Comparison of ENCODE assay signal across 8 mouse cellular contexts in the genomic region with DNA sequence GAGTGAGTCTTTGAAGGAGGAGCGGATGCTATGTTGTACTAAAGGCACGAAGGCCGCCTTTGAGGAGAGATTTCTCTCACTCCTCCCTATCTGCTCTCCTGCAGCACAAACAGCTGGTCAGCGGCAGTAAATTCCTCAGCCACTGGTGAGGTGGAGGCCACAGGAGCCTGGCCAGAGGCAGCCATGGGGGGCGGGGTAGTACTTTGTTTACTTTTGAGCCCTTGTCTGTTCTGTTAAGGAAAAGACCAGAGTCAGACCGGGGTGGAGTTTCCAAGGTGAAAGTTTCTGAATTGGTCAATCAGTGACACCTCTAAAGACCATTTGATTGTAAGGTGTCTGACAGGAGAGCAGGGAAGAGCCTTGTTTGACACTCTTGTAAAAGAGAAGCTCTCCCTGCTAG. TPM values are rescaled to one million over a fixed set of nuclear protein-coding genes. Genes with fewer than 3 reads are reported as not detected.
DNase-seq lines count a peak whose midpoint lies in the region; ATAC-seq and TF ChIP-seq lines count a peak whose summit lies in the region.

No protein-coding gene starts in this region.

- no peak for ATAC-seq in limb, embryonic 13.5 days (ENCODE audit: low FRiP score, low read depth)

- H3K27me3 ChIP-seq in limb, embryonic 13.5 days: no peaks in the 10 kb centered on the region
- H3K27me3 ChIP-seq in myocyte (ENCODE audit: control insufficient read depth, insufficient read depth, insufficient read length): no peaks in the 10 kb centered on the region

- WGBS in bone marrow, adult 2 months: 12% methylated on average over 6 of the region's 6 CpGs
- 16% methylated on average over 6 of the region's 6 CpGs for WGBS in limb, embryonic 13.5 days

- H3K4me3 ChIP-seq in bone marrow, adult 2 months (replicated peaks; ENCODE audit: control insufficient read depth, low read depth, low read length): peak overlapping the region; percentile 31
- peak overlapping the region; percentile 79; the same call in 1 of the 2 replicates for H3K4me3 ChIP-seq in limb, embryonic 13.5 days
- no peak overlapping the region for H3K4me3 ChIP-seq in myocyte

- H3K9me3 ChIP-seq in limb, embryonic 13.5 days: no peaks in the 10 kb centered on the region

- H3K4me2 ChIP-seq in limb, embryonic 13.5 days (replicated peaks): peak overlapping the region; percentile 72
- H3K4me2 ChIP-seq in myocyte (ENCODE audit: low read depth): peak overlapping the region; percentile 92

- TF ChIP-seq POLR2A in bone marrow, adult 2 months (IDR thresholded peaks at IDR 0.05; ENCODE audit: borderline replicate concordance, control insufficient read depth, low read depth, low read length): no peak
- no peak for TF ChIP-seq POLR2A in myocyte (IDR thresholded peaks at IDR 0.05; ENCODE audit: insufficient read length, low read depth)

- H3K9ac ChIP-seq in limb, embryonic 13.5 days: 0 out of 2 replicates have a peak overlapping the region, but pooled peaks have one; percentile 35

- H3K36me3 ChIP-seq in limb, embryonic 13.5 days: no peaks in the 10 kb centered on the region
- no peaks in the 10 kb centered on the region for H3K36me3 ChIP-seq in myocyte (ENCODE audit: control insufficient read depth, insufficient read depth)

- DNase-seq in 416B (ENCODE audit: low read depth): peak; percentile 70
- DNase-seq in heart, postnatal 4 days: peak; percentile 49
- DNase-seq in left cerebral cortex, adult 8-10 months (ENCODE audit: low spot score in 2 of 2): no peak
- DNase-seq in B cell, adult 2 months: no peak
- DNase-seq in layer of hippocampus, adult 9-10 months (ENCODE audit: low spot score): no peak

- H3ac ChIP-seq in myocyte (ENCODE audit: control insufficient read depth, insufficient read length): no peak overlapping the region

- H3K4me1 ChIP-seq in bone marrow, adult 2 months (ENCODE audit: control insufficient read depth, insufficient read depth, low read length): peaks cover 10% of the 10 kb centered on the region
- peaks cover 71% of the 10 kb centered on the region for H3K4me1 ChIP-seq in limb, embryonic 13.5 days

- no peak for TF ChIP-seq CTCF in bone marrow, adult 2 months (IDR thresholded peaks at IDR 0.05; ENCODE audit: control insufficient read depth, insufficient read depth, low read length)

- peaks cover 76% of the 10 kb centered on the region for H3K79me2 ChIP-seq in myocyte (ENCODE audit: control insufficient read depth, insufficient read depth)

- peak overlapping the region; percentile 45 for H3K27ac ChIP-seq in bone marrow, adult 2 months (ENCODE audit: control insufficient read depth, insufficient read depth, low read depth, low read length, poor library complexity)
- no peak overlapping the region for H3K27ac ChIP-seq in limb, embryonic 13.5 days

TF ChIP-seq in myocyte, 11 proteins besides CTCF, POLR2A, EP300 and RAD21:
- no peak for TF ChIP-seq MAX (IDR thresholded peaks at IDR 0.05; ENCODE audit: low read depth)
- peak in 2 of 3 experiments; percentile 26 to 50 for TF ChIP-seq MYOD1 (IDR thresholded peaks at IDR 0.05; ENCODE audit: control insufficient read depth in 1 of 3, insufficient read length in 2 of 3, low read depth in 2 of 3)
- TF ChIP-seq MYOG (IDR thresholded peaks at IDR 0.05; ENCODE audit: control insufficient read depth in 1 of 3, insufficient read depth in 1 of 3, insufficient read length in 2 of 3, low read depth in 2 of 3): peak in 1 of 3 experiments; percentile 56
- no peak for TF ChIP-seq E2F4 (IDR thresholded peaks at IDR 0.05; ENCODE audit: insufficient read depth)

RNA-seq across cellular contexts. Expression of gene Etv6, which starts 3.4 kb away (rescaled TPM):
- 6.6 and 10.9 TPM in 2 replicates for polyA plus RNA-seq in bone marrow, adult 2 months (2011; ENCODE audit: insufficient read depth, insufficient read length, low replicate concordance, missing spikeins)
- 10 to 100 TPM; 28.9 to 32.0 TPM for total RNA-seq in heart, postnatal 4 days (2021)
- polyA plus RNA-seq in limb, embryonic 13.5 days (2015; fragmentation: Nextera tagmentation; extraction: Ambion mirVana): 11.5 and 15.4 TPM in 2 replicates
- polyA plus RNA-seq in myocyte (2012; fragmentation: generic; extraction: Trizol): 6.8 TPM
- total RNA-seq in left cerebral cortex, adult 8-10 months (2022): 10 to 100 TPM; 13.3 to 16.1 (median 15.1) TPM

Comparison
In these comparisons a context has a peak if more than half of its experiments do, and no peak if none do; other contexts are left out.
1. DNase-seq: peak in 416B (single experiment) and heart, postnatal 4 days (single experiment); none in left cerebral cortex, adult 8-10 months (0 of 2), B cell, adult 2 months (0 of 2) and layer of hippocampus, adult 9-10 months (single experiment).